Mouse (Mus musculus) CH12.LX (cell line): ENCODE measurements around the gene Fbxo5. TPM values are rescaled to one million over a fixed set of nuclear protein-coding genes. Genes with fewer than 3 reads are reported as not detected.
A peak's percentile ranks its signal among the peaks of the same experiment; 100 is the strongest.

ENCODE experiments used
- DNase-seq: peaks from one replicate; pipeline ENCODE4 v3.0.0-alpha.2; 2013; ENCODE audit errors: extremely low read depth
- H3K27ac ChIP-seq: 2 replicates; pipeline ENCODE4 v1.5.1; 2012; ENCODE audit warnings: low read depth, mild to moderate bottlenecking, control low read depth, moderate library complexity; ENCODE audit not compliant: insufficient read depth
- H3K27me3 ChIP-seq: replicated peaks from 2 replicates; pipeline ENCODE3; 2012; ENCODE audit warnings: inconsistent platforms
- H3K36me3 ChIP-seq, 2 experiments: replicated peaks in 1 of 2; 2 replicates each; pipeline versions ENCODE3 to v1.6.1; 2012; ENCODE audit warnings: inconsistent platforms in 1 of 2, low read length in 1 of 2, mild to moderate bottlenecking in 1 of 2, mixed read lengths in 1 of 2, moderate library complexity in 1 of 2; ENCODE audit not compliant: control insufficient read depth in 1 of 2, insufficient read depth in 1 of 2
- H3K4me1 ChIP-seq, 2 experiments: 2 replicates each; pipeline ENCODE4 v1.6.1; 2012; ENCODE audit warnings: inconsistent platforms in 1 of 2, moderate library complexity in 1 of 2; ENCODE audit not compliant: insufficient read depth in 2 of 2, control insufficient read depth in 1 of 2
- H3K4me2 ChIP-seq: 2 replicates; pipeline ENCODE4 v1.6.1; 2012; ENCODE audit warnings: low read depth, mild to moderate bottlenecking, control low read depth; ENCODE audit not compliant: poor library complexity, insufficient read depth, severe bottlenecking
- H3K4me3 ChIP-seq, 3 experiments: fragments of 150-350 bp in 1 of 3; sonication (generic) in 1 of 3; replicated peaks in 1 of 3; 2 replicates each; pipeline versions ENCODE3 to v1.5.1; 2011 to 2012; ENCODE audit warnings: low read depth in 2 of 3, low read length in 2 of 3, mild to moderate bottlenecking in 2 of 3, moderate library complexity in 2 of 3, control low read depth in 1 of 3, improper control_type of control experiment in 1 of 3, inconsistent platforms in 1 of 3, mixed read lengths in 1 of 3; ENCODE audit not compliant: poor library complexity in 1 of 3
- H3K79me2 ChIP-seq: replicated peaks from 2 replicates; pipeline ENCODE4 v1.6.1; 2012; ENCODE audit warnings: mild to moderate bottlenecking, moderate library complexity; ENCODE audit not compliant: control insufficient read depth, poor library complexity, insufficient read depth, severe bottlenecking; ENCODE audit errors: extremely low read depth
- H3K9ac ChIP-seq: 2 replicates; pipeline ENCODE4 v1.6.1; 2012; ENCODE audit warnings: low read depth, mild to moderate bottlenecking, control low read depth, moderate library complexity; ENCODE audit not compliant: insufficient read depth
- H3K9me3 ChIP-seq: replicated peaks from 2 replicates; pipeline ENCODE3; 2012; ENCODE audit warnings: low read length, inconsistent platforms, mixed read lengths
- CHD1 ChIP-seq: IDR thresholded peaks from 2 replicates; pipeline ENCODE4 v1.6.1; 2012; ENCODE audit warnings: low read depth, low read length, improper control_type of control experiment, inconsistent platforms
- CTCF ChIP-seq, 2 experiments: IDR thresholded peaks in 1 of 2; conservative IDR thresholded peaks in 1 of 2; 2 replicates each; pipeline ENCODE4 v1.5.1; 2011 to 2012; ENCODE audit warnings: low read depth in 2 of 2, low read length in 2 of 2, improper control_type of control experiment in 1 of 2, inconsistent platforms in 1 of 2, mild to moderate bottlenecking in 1 of 2, moderate library complexity in 1 of 2
- ELF1 ChIP-seq: IDR thresholded peaks from 2 replicates; pipeline ENCODE4 v1.6.1; 2014; ENCODE audit warnings: low read depth, mild to moderate bottlenecking, inconsistent platforms, low read length, improper control_type of control experiment
- EP300 ChIP-seq: IDR thresholded peaks from 2 replicates; pipeline ENCODE4 v1.6.1; 2011; ENCODE audit warnings: low read length, improper control_type of control experiment
- ETS1 ChIP-seq: conservative IDR thresholded peaks from 2 replicates; pipeline ENCODE4 v1.6.1; 2012; ENCODE audit warnings: low read depth, mild to moderate bottlenecking, inconsistent platforms, low read length, improper control_type of control experiment, moderate library complexity
- GABPA ChIP-seq: IDR thresholded peaks from 2 replicates; pipeline ENCODE4 v1.6.1; 2012; ENCODE audit warnings: low read depth, low read length, improper control_type of control experiment, inconsistent platforms; ENCODE audit not compliant: insufficient replicate concordance
- HCFC1 ChIP-seq: IDR thresholded peaks from 2 replicates; pipeline ENCODE4 v1.6.1; 2012; ENCODE audit warnings: low read depth, mild to moderate bottlenecking, inconsistent platforms, low read length, improper control_type of control experiment
- IRF4 ChIP-seq: IDR thresholded peaks from 2 replicates; pipeline ENCODE4 v1.6.1; 2014; ENCODE audit warnings: low read depth, mild to moderate bottlenecking, inconsistent platforms, low read length, improper control_type of control experiment
- JUN ChIP-seq: IDR thresholded peaks from 2 replicates; pipeline ENCODE4 v1.6.1; 2011; ENCODE audit warnings: low read depth, mild to moderate bottlenecking, low read length, improper control_type of control experiment, moderate library complexity; ENCODE audit not compliant: insufficient read depth
- JUND ChIP-seq: conservative IDR thresholded peaks from 2 replicates; pipeline ENCODE4 v1.6.1; 2011; ENCODE audit warnings: low read depth, low read length, improper control_type of control experiment
- KAT2A ChIP-seq: IDR thresholded peaks from 2 replicates; pipeline ENCODE4 v1.6.1; 2012; ENCODE audit warnings: low read length, improper control_type of control experiment, inconsistent platforms; ENCODE audit not compliant: insufficient replicate concordance
- MAFK ChIP-seq: IDR thresholded peaks from 2 replicates; pipeline ENCODE4 v1.6.1; 2011; ENCODE audit warnings: low read length, improper control_type of control experiment; ENCODE audit not compliant: insufficient replicate concordance
- MAX ChIP-seq: IDR thresholded peaks from 2 replicates; pipeline ENCODE4 v1.6.1; 2011; ENCODE audit warnings: low read length, improper control_type of control experiment
- MAZ ChIP-seq: IDR thresholded peaks from 2 replicates; pipeline ENCODE4 v1.6.1; 2012; ENCODE audit warnings: low read depth, mild to moderate bottlenecking, inconsistent platforms, low read length, improper control_type of control experiment, moderate library complexity
- MEF2A ChIP-seq: IDR thresholded peaks from 2 replicates; pipeline ENCODE4 v1.6.1; 2014; ENCODE audit warnings: low read depth, mild to moderate bottlenecking, inconsistent platforms, low read length, improper control_type of control experiment, borderline replicate concordance
- MXI1 ChIP-seq: IDR thresholded peaks from 2 replicates; pipeline ENCODE4 v1.6.1; 2011; ENCODE audit warnings: mild to moderate bottlenecking, low read depth, low read length, improper control_type of control experiment
- NELFE ChIP-seq: IDR thresholded peaks from 2 replicates; pipeline ENCODE4 v1.6.1; 2011; ENCODE audit warnings: low read depth, low read length, improper control_type of control experiment
- NRF1 ChIP-seq: IDR thresholded peaks from 2 replicates; pipeline ENCODE4 v1.6.1; 2014; ENCODE audit warnings: low read depth, mild to moderate bottlenecking, inconsistent platforms, low read length, improper control_type of control experiment, moderate library complexity
- POLR2A ChIP-seq: IDR thresholded peaks from 2 replicates; pipeline ENCODE4 v1.6.1; 2011; ENCODE audit warnings: low read depth, mild to moderate bottlenecking, improper control_type of control experiment, low read length
- POLR2AphosphoS2 ChIP-seq: IDR thresholded peaks from 2 replicates; pipeline ENCODE4 v1.6.1; 2011; ENCODE audit warnings: low read depth, low read length, improper control_type of control experiment
- SIN3A ChIP-seq: IDR thresholded peaks from 2 replicates; pipeline ENCODE4 v1.6.1; 2012; ENCODE audit warnings: low read length, improper control_type of control experiment, inconsistent platforms
- SMC3 ChIP-seq: IDR thresholded peaks from 2 replicates; pipeline ENCODE4 v1.6.1; 2011; ENCODE audit warnings: low read depth, low read length, improper control_type of control experiment
- TBP ChIP-seq: conservative IDR thresholded peaks from 2 replicates; pipeline ENCODE4 v1.6.1; 2011; ENCODE audit warnings: low read depth, low read length, improper control_type of control experiment
- TCF12 ChIP-seq: IDR thresholded peaks from 2 replicates; pipeline ENCODE4 v1.6.1; 2014; ENCODE audit warnings: low read depth, mild to moderate bottlenecking, inconsistent platforms, low read length, improper control_type of control experiment
- UBTF ChIP-seq: IDR thresholded peaks from 2 replicates; pipeline ENCODE4 v1.6.1; 2012; ENCODE audit warnings: low read depth, mild to moderate bottlenecking, inconsistent platforms, low read length, improper control_type of control experiment, moderate library complexity
- USF1 ChIP-seq: IDR thresholded peaks from 2 replicates; pipeline ENCODE4 v1.6.1; 2014; ENCODE audit warnings: low read depth, mild to moderate bottlenecking, inconsistent platforms, low read length, improper control_type of control experiment
- USF2 ChIP-seq: conservative IDR thresholded peaks from 2 replicates; pipeline ENCODE4 v1.6.1; 2011; ENCODE audit warnings: low read depth, low read length, improper control_type of control experiment
- ZC3H11A ChIP-seq: IDR thresholded peaks from 2 replicates; pipeline ENCODE4 v1.6.1; 2012; ENCODE audit warnings: low read depth, mild to moderate bottlenecking, inconsistent platforms, low read length, improper control_type of control experiment
- ZKSCAN1 ChIP-seq: IDR thresholded peaks from 2 replicates; pipeline ENCODE4 v1.6.1; 2012; ENCODE audit warnings: low read depth, inconsistent platforms, low read length, improper control_type of control experiment, borderline replicate concordance
- ZMIZ1 ChIP-seq: IDR thresholded peaks from 2 replicates; pipeline ENCODE4 v1.6.1; 2012; ENCODE audit warnings: low read depth, mild to moderate bottlenecking, inconsistent platforms, low read length, improper control_type of control experiment
- ZNF384 ChIP-seq: IDR thresholded peaks from 2 replicates; pipeline ENCODE4 v1.6.1; 2012; ENCODE audit warnings: low read depth, low read length, improper control_type of control experiment, inconsistent platforms
- dilution Hi-C: fragments of 300-500 bp; cut with MboI; formaldehyde crosslinking; loops from 2 replicates; pipeline ENCODE4 v1.14.3; 2020; ENCODE audit warnings: low sequenced_read_pairs; ENCODE audit not compliant: extremely low pct_unique_long_range_greater_than_20kb, extremely low pct_ligation_motif_present
- in situ Hi-C: fragments of 300-500 bp; cut with MboI; formaldehyde crosslinking; loops from 3 replicates; pipeline ENCODE4 v1.14.3; 2019; ENCODE audit warnings: low sequenced_read_pairs, low pct_ligation_motif_present, low pct_unique_long_range_greater_than_20kb, mixed read lengths
- polyA plus RNA-seq: library from polyadenylated mRNA; unstranded; fragments of >175 nt; gene quantifications from 2 replicates; pipeline ENCODE4 v1.2.1, GENCODE M21; 2012; ENCODE audit warnings: low read depth; ENCODE audit not compliant: insufficient read length
- total RNA-seq, 2 experiments: library from RNA; depleted of rRNA; stranded (reverse); fragments of 300-350 nt in 1 of 2; fragments of >200 nt in 1 of 2; gene quantifications; 2 replicates each; pipeline ENCODE4 v1.2.3; 2012 to 2014

Fbxo5 gene
- total and polyA plus RNA-seq, 3 experiments = 34.8 to 68.2 (median 45.5) TPM

DNA sequence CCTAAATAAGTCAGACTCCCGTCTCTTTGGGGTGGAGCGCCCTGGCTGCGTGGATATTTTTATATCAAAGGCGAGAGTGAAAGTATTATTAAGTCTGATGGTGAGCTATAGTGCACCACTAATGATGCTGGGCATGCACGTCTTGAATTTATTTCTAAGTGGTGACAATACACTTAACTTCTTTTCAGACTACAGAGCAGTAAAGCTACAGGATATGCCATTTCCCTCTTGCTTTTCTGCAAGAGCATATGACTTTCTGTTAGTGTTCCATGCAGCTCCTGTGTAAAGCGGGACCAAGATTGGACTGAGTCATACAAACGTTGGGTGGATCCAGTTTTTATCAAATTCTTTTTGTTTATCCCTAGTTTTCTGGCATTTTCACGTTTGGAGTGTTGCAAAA, 1.0 kb upstream of the Fbxo5 start:
- peaks cover 11 to 21% of the 10 kb centered on the region in 2 experiments for H3K36me3 ChIP-seq
- H3K9ac ChIP-seq = peak overlapping the region; percentile 91
- peak overlapping the region; percentile 21; the same call in 1 of the 2 replicates for H3K27ac ChIP-seq
- peak overlapping the region; percentile 37 to 66 (median 54) for H3K4me3 ChIP-seq
- in situ Hi-C loops = loop anchor here (25.0 kb wide), 1 partner anchor 1256 kb away; the partner anchor contains the start of gene Ipcef1
- dilution Hi-C loops = no loop called here
- H3K4me2 ChIP-seq = peak overlapping the region; percentile 82
- H3K27me3 ChIP-seq = no peaks in the 10 kb centered on the region
- H3K4me1 ChIP-seq = peaks cover 3 to 29% of the 10 kb centered on the region in 2 experiments
- no peak for TF ChIP-seq ETS1
- no peak for TF ChIP-seq ZMIZ1
- TF ChIP-seq SIN3A = no peak
- peak; percentile 66 for TF ChIP-seq CHD1
- TF ChIP-seq, all 38 proteins: peak for 1
- Histone ChIP-seq H3K9me3 (no peaks in the 10 kb centered on the region), H3K79me2 (peaks cover 36% of the 10 kb centered on the region)
- DNase-seq = no peak

DNA sequence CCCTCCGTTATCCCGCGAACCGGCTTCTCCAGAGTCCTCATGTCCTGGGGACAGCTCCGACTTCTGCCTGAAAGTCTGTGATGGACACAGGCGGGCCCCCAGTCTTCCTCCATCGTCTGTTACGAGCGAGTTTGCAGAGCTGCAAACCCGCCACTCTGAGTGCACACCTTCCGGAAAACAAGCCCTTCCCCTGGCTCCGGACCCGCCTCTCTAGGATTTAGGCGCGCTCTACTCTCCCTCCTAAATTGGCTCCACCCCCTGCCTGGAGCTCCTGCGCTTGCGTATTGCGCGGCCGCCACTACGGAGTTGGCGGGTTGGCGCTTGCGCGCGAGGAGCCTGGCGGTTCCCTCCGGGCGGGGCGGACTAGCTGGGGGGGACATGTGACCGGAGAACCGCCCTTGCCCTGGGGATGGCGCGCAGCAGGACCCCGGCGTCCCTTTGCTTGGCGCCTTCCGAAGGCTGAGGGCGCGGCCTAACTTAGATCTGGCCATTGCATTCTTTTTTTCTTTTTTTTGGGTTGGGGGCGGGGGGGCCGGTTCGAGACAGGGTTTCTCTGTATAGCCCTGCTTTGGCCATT, 419 bp upstream of the Fbxo5 start:
- Histone ChIP-seq H3K79me2 (peaks cover 42% of the 10 kb centered on the region), H3K36me3 (peaks cover 16 to 23% of the 10 kb centered on the region in 2 experiments), H3K9ac (peak overlapping the region; percentile 91), H3K9me3 (no peaks in the 10 kb centered on the region), H3K4me1 (peaks cover 3 to 34% of the 10 kb centered on the region in 2 experiments), H3K4me3 (peak overlapping the region; percentile 65 to 70 (median 66)), H3K27ac (peak overlapping the region; percentile 72), H3K27me3 (no peaks in the 10 kb centered on the region), H3K4me2 (peak overlapping the region; percentile 82)
- dilution Hi-C loops = no loop called here
- in situ Hi-C loops = loop anchor here (25.0 kb wide), 1 partner anchor 1256 kb away; the partner anchor contains the start of gene Ipcef1
- peak; percentile 95 for DNase-seq
- TF ChIP-seq JUND (no peak), MAZ (peak; percentile 89; the same call in 1 of the 2 replicates), CHD1 (no peak), ETS1 (no peak), NELFE (peak; percentile 80; the same call in 1 of the 2 replicates), POLR2AphosphoS2 (0 out of 2 replicates have a peak, but pooled peaks have one; percentile 21), USF2 (peak; percentile 80), NRF1 (peak; percentile 97), HCFC1 (peak; percentile 70), TCF12 (peak; percentile 83), MAX (peak; percentile 88), ZC3H11A (no peak), ZNF384 (peak; percentile 89), SMC3 (no peak), EP300 (no peak), IRF4 (0 out of 2 replicates have a peak, but pooled peaks have one; percentile 28), MXI1 (peak; percentile 8; the same call in 1 of the 2 replicates), JUN (no peak), CTCF (conservative IDR thresholded peaks at IDR 0.05 in 1 of 2, IDR thresholded peaks at IDR 0.05 in 1 of 2; ENCODE audit: low read depth in 2 of 2, low read length in 2 of 2) (no peak), MAFK (no peak), ZMIZ1 (no peak), TBP (0 out of 2 replicates have a peak, but pooled peaks have one; percentile 28), ELF1 (peak; percentile 77), USF1 (peak; percentile 92), ZKSCAN1 (no peak), KAT2A (peak; percentile 79; the same call in 1 of the 2 replicates), UBTF (peak; percentile 17; the same call in 1 of the 2 replicates), GABPA (no peak), POLR2A (peak; percentile 79), MEF2A (no peak; the same call in 1 of the 2 replicates)
